Mouse (Mus musculus) olfactory bulb, adult 2 months (tissue): ENCODE measurements around the gene Selenom.

ENCODE experiments used
- CTCF ChIP-seq: fragments of 200-500 bp; IDR thresholded peaks from 2 replicates; pipeline ENCODE4 v1.5.1; 2012; ENCODE audit warnings: low read depth, mild to moderate bottlenecking, low read length, moderate library complexity; ENCODE audit not compliant: insufficient read depth
- POLR2A ChIP-seq: fragments of 200-500 bp; IDR thresholded peaks from 2 replicates; pipeline ENCODE4 v1.6.1; 2012; ENCODE audit warnings: mild to moderate bottlenecking, low read depth, low read length, moderate library complexity; ENCODE audit not compliant: insufficient read depth

DNA sequence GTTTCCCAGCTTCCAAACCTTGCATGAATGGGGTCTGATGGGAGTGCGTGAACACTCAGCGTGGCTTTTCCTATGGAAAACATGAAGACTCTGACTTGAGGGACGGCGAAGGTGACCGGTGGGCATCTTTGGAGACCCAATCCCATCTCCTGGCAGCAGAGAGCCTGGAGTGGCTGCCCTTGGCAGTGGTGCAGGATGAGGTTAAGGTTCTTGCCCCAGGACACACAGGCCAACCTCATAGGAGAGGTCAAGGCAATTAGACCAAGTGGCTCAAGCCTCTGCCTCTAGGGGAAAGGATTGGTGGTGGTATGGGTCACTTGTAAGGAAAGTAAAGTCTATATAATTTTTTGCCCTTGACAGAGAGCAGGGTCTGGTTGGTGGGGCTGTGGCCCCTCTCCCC, 21.6 kb downstream of the Selenom start:
- TF ChIP-seq CTCF (no peak), POLR2A (no peak)
